Mouse (Mus musculus) G1E (cell line): ENCODE measurements around the gene Bub1b. TPM values are rescaled to one million over a fixed set of nuclear protein-coding genes. Genes with fewer than 3 reads are reported as not detected.

Experiments
- ATAC-seq: 2 replicates; pipeline ENCODE4 v1.8.0; 2016; ENCODE audit warnings: mild to moderate bottlenecking; ENCODE audit not compliant: insufficient number of reproducible peaks, poor library complexity, low FRiP score, severe bottlenecking; ENCODE audit errors: extremely low read depth
- DNase-seq: peaks from one replicate; pipeline ENCODE4 v3.0.0; 2012; ENCODE audit warnings: low spot score
- H3K27me3 ChIP-seq: 2 replicates; pipeline ENCODE4 v1.6.1; 2012; ENCODE audit warnings: mild to moderate bottlenecking, low read length, inconsistent platforms; ENCODE audit not compliant: insufficient read depth
- H3K36me3 ChIP-seq: replicated peaks from 2 replicates; pipeline ENCODE3; 2012; ENCODE audit warnings: mild to moderate bottlenecking, inconsistent platforms
- H3K4me1 ChIP-seq: 2 replicates; pipeline ENCODE4 v1.6.1; 2012; ENCODE audit warnings: low read depth, low read length, inconsistent platforms, mixed read lengths; ENCODE audit not compliant: insufficient read depth
- H3K4me3 ChIP-seq: 2 replicates; pipeline ENCODE4 v1.5.1; 2012; ENCODE audit warnings: low read depth, mild to moderate bottlenecking, inconsistent platforms, low read length, moderate library complexity, mixed read lengths
- H3K9me3 ChIP-seq: replicated peaks from 2 replicates; pipeline ENCODE4 v1.6.1; 2012; ENCODE audit warnings: inconsistent platforms
- CTCF ChIP-seq: IDR thresholded peaks from 2 replicates; pipeline ENCODE4 v1.5.1; 2012; ENCODE audit warnings: low read depth, low read length, inconsistent platforms, mixed read lengths
- GATA1 ChIP-seq: IDR thresholded peaks from 2 replicates; pipeline ENCODE4 v1.6.1; 2012; ENCODE audit warnings: borderline replicate concordance, low read length, inconsistent platforms, mixed read lengths
- GATA2 ChIP-seq: IDR thresholded peaks from 2 replicates; pipeline ENCODE4 v1.6.1; 2012; ENCODE audit warnings: low read depth, low read length, inconsistent platforms, borderline replicate concordance
- POLR2AphosphoS5 ChIP-seq: IDR thresholded peaks from 2 replicates; pipeline ENCODE4 v1.6.1; 2012; ENCODE audit warnings: low read depth, low read length, inconsistent platforms; ENCODE audit not compliant: insufficient replicate concordance
- TAL1 ChIP-seq: conservative IDR thresholded peaks from 2 replicates; pipeline ENCODE4 v1.6.1; 2012; ENCODE audit warnings: low read depth, low read length, inconsistent platforms, mixed read lengths
- polyA plus RNA-seq: library from polyadenylated mRNA; stranded (reverse); fragments of >175 nt; gene quantifications from 2 replicates; pipeline ENCODE4 v1.2.3, GENCODE M21; 2012
- total RNA-seq, 2 experiments: library from RNA; stranded (forward) in 1 of 2; stranded (reverse) in 1 of 2; fragments of 200-1000 nt in 1 of 2; fragments of >200 nt in 1 of 2; fragmentation: Nextera tagmentation in 1 of 2; gene quantifications; 2 replicates each; pipeline ENCODE4 v1.2.3; 2014 to 2017

The Bub1b gene
- total and polyA plus RNA-seq, 3 experiments: 26.3 to 126 (median 69.8) TPM

GRCm38 (mm10) chr2:118606032-118606431, 8.0 kb downstream of the Bub1b start:
- no peak for DNase-seq
- H3K36me3 ChIP-seq: peaks cover 94% of the 10 kb centered on the region
- TF ChIP-seq GATA2: no peak
- peak; percentile 88 for TF ChIP-seq CTCF
- no peak overlapping the region for H3K4me3 ChIP-seq
- H3K9me3 ChIP-seq: no peaks in the 10 kb centered on the region
- H3K27me3 ChIP-seq: no peaks in the 10 kb centered on the region
- ATAC-seq: no peak
- H3K4me1 ChIP-seq: peaks cover 17% of the 10 kb centered on the region

GRCm38 (mm10) chr2:118606976-118607375, 9.0 kb downstream of the Bub1b start:
- no peak for DNase-seq
- Histone ChIP-seq H3K4me1 (peaks cover 9% of the 10 kb centered on the region), H3K9me3 (no peaks in the 10 kb centered on the region), H3K36me3 (peaks cover 94% of the 10 kb centered on the region), H3K4me3 (no peak overlapping the region), H3K27me3 (no peaks in the 10 kb centered on the region)
- ATAC-seq: no peak
- TF ChIP-seq TAL1: no peak

- no peaks in the 10 kb centered on the region for H3K27me3 ChIP-seq
- H3K9me3 ChIP-seq: no peaks in the 10 kb centered on the region
- TF ChIP-seq GATA2: no peak
- TF ChIP-seq GATA1: no peak
- TF ChIP-seq TAL1: no peak
- TF ChIP-seq POLR2AphosphoS5: no peak
- TF ChIP-seq CTCF: no peak
- peaks cover 98% of the 10 kb centered on the region for H3K36me3 ChIP-seq
- no peaks in the 10 kb centered on the region for H3K4me1 ChIP-seq
- DNase-seq (no peak), ATAC-seq (no peak)
- H3K4me3 ChIP-seq: no peak overlapping the region
These were observed 20.0 kb downstream of the Bub1b start for GRCm38 (mm10) chr2:118618013-118618412.

GRCm38 (mm10) chr2:118620101-118620500, 22.1 kb downstream of the Bub1b start:
- DNase-seq (no peak), ATAC-seq (no peak)
- Histone ChIP-seq H3K4me3 (no peak overlapping the region), H3K4me1 (no peaks in the 10 kb centered on the region), H3K9me3 (no peaks in the 10 kb centered on the region), H3K36me3 (peaks cover 96% of the 10 kb centered on the region), H3K27me3 (no peaks in the 10 kb centered on the region)
- TF ChIP-seq GATA1 (no peak), POLR2AphosphoS5 (no peak), GATA2 (no peak), CTCF (no peak), TAL1 (no peak)

- Histone ChIP-seq H3K4me3 (no peak overlapping the region), H3K9me3 (no peaks in the 10 kb centered on the region), H3K27me3 (no peaks in the 10 kb centered on the region), H3K4me1 (no peaks in the 10 kb centered on the region), H3K36me3 (peaks cover 95% of the 10 kb centered on the region)
- DNase-seq (no peak), ATAC-seq (no peak)
- TF ChIP-seq POLR2AphosphoS5 (no peak), TAL1 (no peak), GATA2 (no peak), CTCF (no peak), GATA1 (no peak)
These were observed 22.6 kb downstream of the Bub1b start for GRCm38 (mm10) chr2:118620608-118621007.

- peaks cover 88% of the 10 kb centered on the region for H3K36me3 ChIP-seq
- ATAC-seq: no peak
These were observed 31.3 kb downstream of the Bub1b start for GRCm38 (mm10) chr2:118629276-118629675.

GRCm38 (mm10) chr2:118633441-118633840, 35.4 kb downstream of the Bub1b start:
- DNase-seq (no peak), ATAC-seq (no peak)
- no peak overlapping the region for H3K4me3 ChIP-seq
- H3K36me3 ChIP-seq: peaks cover 95% of the 10 kb centered on the region
- no peaks in the 10 kb centered on the region for H3K27me3 ChIP-seq
- H3K4me1 ChIP-seq: peaks cover 5% of the 10 kb centered on the region; the same call in 1 of the 2 replicates
- H3K9me3 ChIP-seq: no peaks in the 10 kb centered on the region
- TF ChIP-seq GATA2: no peak
- no peak for TF ChIP-seq TAL1
- TF ChIP-seq POLR2AphosphoS5: no peak
- no peak for TF ChIP-seq CTCF
- TF ChIP-seq GATA1: no peak

More at GRCm38 (mm10) chr2:118629276-118629675, 31.3 kb downstream of the Bub1b start:
- Histone ChIP-seq H3K27me3 (no peaks in the 10 kb centered on the region), H3K9me3 (no peaks in the 10 kb centered on the region), H3K4me3 (no peak overlapping the region), H3K4me1 (peaks cover 5% of the 10 kb centered on the region; the same call in 1 of the 2 replicates)
- no peak for TF ChIP-seq GATA1
- TF ChIP-seq CTCF: no peak
- TF ChIP-seq TAL1: no peak
- TF ChIP-seq GATA2: no peak
- no peak for TF ChIP-seq POLR2AphosphoS5
- DNase-seq: no peak
